Mouse (Mus musculus): ENCODE data around the gene Gtf3c1. TPM values are rescaled to one million over a fixed set of nuclear protein-coding genes. Genes with fewer than 3 reads are reported as not detected.

Gtf3c1 gene
- polyA plus RNA-seq, 1 experiment from 2014 or later = 29.6 TPM

- Histone ChIP-seq H3K9me3 (ENCODE audit: control insufficient read depth, low read length) (no peaks in the 10 kb centered on the region), H3K4me2 (no peak overlapping the region), H3K27me3 (ENCODE audit: control insufficient read depth, insufficient read depth, low read length) (no peaks in the 10 kb centered on the region), H3K4me1 (ENCODE audit: control insufficient read depth, insufficient read depth, low read length) (no peaks in the 10 kb centered on the region), H3K27ac (ENCODE audit: low read depth, low read length) (peak overlapping the region; percentile 10; the same call in 1 of the 2 replicates), H3K9ac (ENCODE audit: low read length) (no peak overlapping the region; the same call in 1 of the 2 replicates), H3K36me3 (ENCODE audit: control insufficient read depth, insufficient read depth, low read length) (peaks cover 26% of the 10 kb centered on the region), H3K4me3 (ENCODE audit: low read depth, low read length) (no peak overlapping the region)
- ATAC-seq (ENCODE audit: low FRiP score) (peak; percentile 75), DNase-seq (ENCODE audit: low spot score, missing footprints) (peak; percentile 91)
- 47% methylated on average over 9 of the region's 9 CpGs for WGBS
These were observed 68.7 kb downstream of the Gtf3c1 start for GRCm38 (mm10) chr7:125638870-125639386.

DNA sequence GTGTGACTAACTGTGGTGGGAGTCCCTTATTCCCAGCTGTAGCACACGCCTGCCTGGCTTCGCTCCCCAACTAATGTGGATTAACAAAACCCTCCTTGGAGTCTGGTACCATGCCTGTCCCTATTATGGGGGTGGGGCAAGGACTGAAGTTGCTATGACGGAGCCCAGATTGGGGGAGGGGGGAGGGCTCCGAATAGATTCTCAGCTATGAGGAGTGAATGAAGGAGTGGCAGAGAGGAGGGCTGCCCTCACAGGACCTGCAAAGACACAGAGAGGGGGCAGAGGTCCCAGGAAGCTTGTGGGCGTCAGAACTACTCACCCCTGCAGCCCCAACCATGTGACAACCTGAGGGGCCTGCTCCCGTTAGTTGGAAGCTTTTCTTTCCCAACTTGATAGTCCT is 69.2 kb downstream of the Gtf3c1 start:
- no peak overlapping the region for H3K9ac ChIP-seq (ENCODE audit: low read length)

GRCm38 (mm10) chr7:125637220-125638140 is 70.1 kb downstream of the Gtf3c1 start:
- ATAC-seq (ENCODE audit: low FRiP score) (no peak), DNase-seq (ENCODE audit: low spot score, missing footprints) (no peak)
- H3K36me3 ChIP-seq (ENCODE audit: control insufficient read depth, insufficient read depth, low read length) = peaks cover 16% of the 10 kb centered on the region
- WGBS = 87% methylated on average over 8 of the region's 8 CpGs
- no peaks in the 10 kb centered on the region for H3K9me3 ChIP-seq (ENCODE audit: control insufficient read depth, low read length)
- no peak overlapping the region for H3K4me2 ChIP-seq
- no peak overlapping the region for H3K27ac ChIP-seq (ENCODE audit: low read depth, low read length)
- H3K4me3 ChIP-seq (ENCODE audit: low read depth, low read length) = no peak overlapping the region
- H3K27me3 ChIP-seq (ENCODE audit: control insufficient read depth, insufficient read depth, low read length) = no peaks in the 10 kb centered on the region
- H3K9ac ChIP-seq (ENCODE audit: low read length) = no peak overlapping the region
- H3K4me1 ChIP-seq (ENCODE audit: control insufficient read depth, insufficient read depth, low read length) = no peaks in the 10 kb centered on the region; the same call in 1 of the 2 replicates

More for the DNA sequence above, 69.2 kb downstream of the Gtf3c1 start:
- DNase-seq (ENCODE audit: low spot score, missing footprints) (no peak), ATAC-seq (ENCODE audit: low FRiP score) (0 out of 2 replicates have a peak, but pooled peaks have one; percentile 12)
- H3K27me3 ChIP-seq (ENCODE audit: control insufficient read depth, insufficient read depth, low read length) = no peaks in the 10 kb centered on the region
- H3K9me3 ChIP-seq (ENCODE audit: control insufficient read depth, low read length) = no peaks in the 10 kb centered on the region
- 81% methylated on average over 6 of the region's 6 CpGs for WGBS
- H3K4me2 ChIP-seq = no peak overlapping the region
- H3K4me3 ChIP-seq (ENCODE audit: low read depth, low read length) = no peak overlapping the region
- H3K36me3 ChIP-seq (ENCODE audit: control insufficient read depth, insufficient read depth, low read length) = peaks cover 23% of the 10 kb centered on the region
- H3K4me1 ChIP-seq (ENCODE audit: control insufficient read depth, insufficient read depth, low read length) = no peaks in the 10 kb centered on the region
- H3K27ac ChIP-seq (ENCODE audit: low read depth, low read length) = no peak overlapping the region

DNA sequence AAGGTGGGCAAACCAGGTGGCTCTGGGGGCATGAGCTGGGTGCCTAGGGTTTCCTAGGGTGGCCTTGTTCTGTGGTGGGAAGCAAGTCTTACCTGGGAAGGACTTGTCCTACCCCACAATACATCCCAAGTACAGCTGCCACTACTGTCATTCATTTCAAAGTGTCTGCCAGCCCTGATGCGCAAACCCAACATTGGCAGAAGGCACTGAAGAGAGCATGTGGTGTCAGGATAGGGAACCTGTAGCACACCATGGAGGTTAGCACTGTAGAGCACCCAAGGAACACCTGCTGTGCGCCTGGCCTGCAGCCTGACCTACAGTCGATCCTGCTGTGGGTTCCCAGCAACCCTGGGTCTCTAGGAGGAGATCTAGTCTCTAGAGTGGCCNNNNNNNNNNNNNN is 76.6 kb downstream of the Gtf3c1 start:
- ATAC-seq (ENCODE audit: low FRiP score) = no peak
- Histone ChIP-seq H3K27ac (ENCODE audit: low read depth, low read length) (no peak overlapping the region), H3K4me2 (no peak overlapping the region), H3K36me3 (ENCODE audit: control insufficient read depth, insufficient read depth, low read length) (no peaks in the 10 kb centered on the region), H3K9ac (ENCODE audit: low read length) (no peak overlapping the region), H3K4me3 (ENCODE audit: low read depth, low read length) (no peak overlapping the region), H3K27me3 (ENCODE audit: control insufficient read depth, insufficient read depth, low read length) (no peaks in the 10 kb centered on the region), H3K9me3 (ENCODE audit: control insufficient read depth, low read length) (no peaks in the 10 kb centered on the region), H3K4me1 (ENCODE audit: control insufficient read depth, insufficient read depth, low read length) (no peaks in the 10 kb centered on the region; the same call in 1 of the 2 replicates)
- no peak for DNase-seq (ENCODE audit: low spot score, missing footprints)
- WGBS = 78% methylated on average over 3 of the region's 3 CpGs

GRCm38 (mm10) chr7:125630317-125630716 is 77.3 kb downstream of the Gtf3c1 start:
- H3K36me3 ChIP-seq (ENCODE audit: control insufficient read depth, insufficient read depth, low read length) = no peaks in the 10 kb centered on the region
- H3K9ac ChIP-seq (ENCODE audit: low read length) = no peak overlapping the region
- H3K27me3 ChIP-seq (ENCODE audit: control insufficient read depth, insufficient read depth, low read length) = no peaks in the 10 kb centered on the region
- H3K27ac ChIP-seq (ENCODE audit: low read depth, low read length) = no peak overlapping the region
- ATAC-seq (ENCODE audit: low FRiP score) (no peak), DNase-seq (ENCODE audit: low spot score, missing footprints) (no peak)
- no peaks in the 10 kb centered on the region; the same call in 1 of the 2 replicates for H3K4me1 ChIP-seq (ENCODE audit: control insufficient read depth, insufficient read depth, low read length)
- no peak overlapping the region for H3K4me2 ChIP-seq
- 67% methylated on average over 4 of the region's 4 CpGs for WGBS
- no peak overlapping the region for H3K4me3 ChIP-seq (ENCODE audit: low read depth, low read length)
- no peaks in the 10 kb centered on the region for H3K9me3 ChIP-seq (ENCODE audit: control insufficient read depth, low read length)

DNA sequence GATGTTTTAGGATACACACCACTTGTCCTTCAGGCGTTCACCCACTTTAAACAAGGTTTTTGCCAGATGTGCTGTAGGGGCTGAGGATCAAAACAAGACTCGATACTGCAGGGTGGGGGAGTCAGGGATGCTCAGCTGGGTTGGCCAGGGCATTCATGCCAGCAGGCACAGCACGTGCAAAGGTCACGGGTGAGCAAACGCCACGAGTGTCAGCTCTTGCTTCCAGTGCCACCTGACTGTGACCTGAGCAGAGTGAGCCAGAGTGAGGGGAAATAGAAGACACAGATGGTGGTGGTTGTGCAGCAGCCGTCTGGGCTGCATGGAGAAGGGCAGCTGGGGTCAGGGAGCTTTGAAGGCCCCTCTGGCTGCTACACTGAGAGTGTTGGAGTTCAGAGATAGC is 81.8 kb downstream of the Gtf3c1 start:
- Histone ChIP-seq H3K4me1 (ENCODE audit: control insufficient read depth, insufficient read depth, low read length) (no peaks in the 10 kb centered on the region), H3K4me3 (ENCODE audit: low read depth, low read length) (no peak overlapping the region), H3K9ac (ENCODE audit: low read length) (no peak overlapping the region), H3K27me3 (ENCODE audit: control insufficient read depth, insufficient read depth, low read length) (no peaks in the 10 kb centered on the region), H3K27ac (ENCODE audit: low read depth, low read length) (no peak overlapping the region), H3K36me3 (ENCODE audit: control insufficient read depth, insufficient read depth, low read length) (no peaks in the 10 kb centered on the region), H3K9me3 (ENCODE audit: control insufficient read depth, low read length) (no peaks in the 10 kb centered on the region), H3K4me2 (no peak overlapping the region)
- WGBS = 62% methylated on average over 7 of the region's 7 CpGs
- DNase-seq (ENCODE audit: low spot score, missing footprints) = no peak
- ATAC-seq (ENCODE audit: low FRiP score) = no peak

- Histone ChIP-seq H3K27ac (ENCODE audit: low read depth, low read length) (no peak overlapping the region), H3K9me3 (ENCODE audit: control insufficient read depth, low read length) (no peaks in the 10 kb centered on the region), H3K4me3 (ENCODE audit: low read depth, low read length) (no peak overlapping the region), H3K4me2 (no peak overlapping the region), H3K9ac (ENCODE audit: low read length) (no peak overlapping the region), H3K27me3 (ENCODE audit: control insufficient read depth, insufficient read depth, low read length) (no peaks in the 10 kb centered on the region), H3K36me3 (ENCODE audit: control insufficient read depth, insufficient read depth, low read length) (no peaks in the 10 kb centered on the region), H3K4me1 (ENCODE audit: control insufficient read depth, insufficient read depth, low read length) (no peaks in the 10 kb centered on the region)
- 76% methylated on average over 4 of the region's 4 CpGs for WGBS
- no peak for DNase-seq (ENCODE audit: low spot score, missing footprints)
- no peak for ATAC-seq (ENCODE audit: low FRiP score)
These were observed 82.4 kb downstream of the Gtf3c1 start for GRCm38 (mm10) chr7:125625219-125625618.

DNA sequence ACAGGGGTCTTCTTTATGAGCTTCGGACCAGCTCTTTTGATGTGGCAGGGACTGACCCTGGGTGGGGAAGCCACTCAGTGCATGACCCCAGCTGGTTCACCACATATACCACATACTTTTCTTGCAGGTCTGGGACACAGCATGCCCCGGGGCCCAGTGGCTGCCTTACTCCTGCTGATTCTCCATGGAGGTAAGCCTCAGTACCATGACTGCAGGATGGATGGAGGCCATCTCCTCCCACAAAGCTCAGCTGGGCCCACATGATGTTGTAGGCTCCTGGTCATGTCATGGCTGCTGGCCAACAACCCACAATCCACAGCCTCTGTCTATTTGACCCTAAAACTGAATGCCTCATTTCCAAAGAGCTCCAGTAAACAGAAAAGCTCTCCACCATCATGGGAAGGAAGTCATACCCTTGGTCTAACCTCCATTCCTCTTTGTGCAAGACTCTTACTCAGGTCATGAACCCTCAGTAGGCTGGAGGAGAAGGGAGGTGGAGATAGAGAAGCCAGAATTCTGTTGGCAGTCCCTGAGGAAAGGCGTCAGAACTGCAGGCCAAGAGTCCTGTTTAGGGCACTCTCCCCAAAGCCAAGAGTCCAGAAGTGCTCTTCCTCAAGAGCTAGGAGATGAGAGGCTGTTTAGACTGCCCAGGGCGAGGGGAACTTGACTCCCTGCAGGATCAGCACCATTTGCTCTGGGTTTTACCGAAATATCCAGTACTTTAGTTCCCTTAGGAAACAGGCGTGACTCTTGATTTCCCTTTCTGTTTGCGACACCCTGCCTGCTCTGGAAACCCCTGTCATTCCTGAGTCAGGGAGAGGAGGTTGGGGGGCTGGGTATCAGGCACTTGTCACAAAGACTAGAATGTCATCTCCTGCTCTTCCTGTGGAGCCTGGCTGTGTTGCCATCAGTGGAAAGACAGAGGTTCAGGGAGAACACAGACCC is 84.6 kb downstream of the Gtf3c1 start:
- Histone ChIP-seq H3K9ac (ENCODE audit: low read length) (no peak overlapping the region), H3K4me2 (no peak overlapping the region), H3K36me3 (ENCODE audit: control insufficient read depth, insufficient read depth, low read length) (no peaks in the 10 kb centered on the region), H3K4me3 (ENCODE audit: low read depth, low read length) (no peak overlapping the region), H3K4me1 (ENCODE audit: control insufficient read depth, insufficient read depth, low read length) (no peaks in the 10 kb centered on the region), H3K9me3 (ENCODE audit: control insufficient read depth, low read length) (no peaks in the 10 kb centered on the region), H3K27ac (ENCODE audit: low read depth, low read length) (no peak overlapping the region), H3K27me3 (ENCODE audit: control insufficient read depth, insufficient read depth, low read length) (no peaks in the 10 kb centered on the region)
- DNase-seq (ENCODE audit: low spot score, missing footprints) = no peak
- ATAC-seq (ENCODE audit: low FRiP score) = no peak
- 78% methylated on average over 7 of the region's 7 CpGs for WGBS
